Mouse (Mus musculus): ENCODE results near the gene Poll.

GRCm38 (mm10) chr19:45573861-45574267 lies 13.5 kb upstream of the Poll start:
- TF ChIP-seq POLR2A (IDR thresholded peaks at IDR 0.05; ENCODE audit: insufficient read length, low read depth) (no peak), TCF12 (IDR thresholded peaks at IDR 0.05; ENCODE audit: insufficient read depth, poor library complexity, severe bottlenecking) (no peak), CEBPB (IDR thresholded peaks at IDR 0.05; ENCODE audit: insufficient read depth, poor library complexity, severe bottlenecking) (no peak), MAX (IDR thresholded peaks at IDR 0.05; ENCODE audit: low read depth) (no peak), POLR2AphosphoS2 (IDR thresholded peaks at IDR 0.05; ENCODE audit: insufficient read length, low read depth) (no peak), USF1 (IDR thresholded peaks at IDR 0.05; ENCODE audit: low read depth) (no peak), REST (IDR thresholded peaks at IDR 0.05; ENCODE audit: insufficient read depth, insufficient read length) (no peak)
